Mouse (Mus musculus) embryonic facial prominence, embryonic 11.5 days (tissue): Measurements from ENCODE around the gene Ablim1. TPM values are rescaled to one million over a fixed set of nuclear protein-coding genes. Genes with fewer than 3 reads are reported as not detected.

Experiments used
- ATAC-seq: fragments of 200-750 bp; cut with Nextera tagmentation; replicated peaks from 2 replicates; pipeline ENCODE4 v1.8.0; 2017; ENCODE audit warnings: low read depth; ENCODE audit not compliant: insufficient number of reproducible peaks, low FRiP score, low TSS enrichment
- DNase-seq: peaks from one replicate; pipeline ENCODE4 v3.0.0-alpha.2; 2015; ENCODE audit warnings: low spot score
- H3K27ac ChIP-seq: fragments of 300-500 bp; sonication (generic); replicated peaks from 2 replicates; pipeline ENCODE4 v1.5.1; 2014; ENCODE audit warnings: mild to moderate bottlenecking, low read depth, low read length, control low read depth
- H3K27me3 ChIP-seq: fragments of 300-500 bp; sonication (generic); 2 replicates; pipeline ENCODE4 v1.6.1; 2014; ENCODE audit warnings: mild to moderate bottlenecking, low read length, moderate library complexity, mixed read lengths; ENCODE audit not compliant: control insufficient read depth, insufficient read depth
- H3K36me3 ChIP-seq: fragments of 300-500 bp; sonication (generic); replicated peaks from 2 replicates; pipeline ENCODE4 v1.6.1; 2014; ENCODE audit warnings: low read depth, mild to moderate bottlenecking, low read length, moderate library complexity, mixed read lengths; ENCODE audit not compliant: control insufficient read depth, insufficient read depth
- H3K4me1 ChIP-seq: fragments of 300-500 bp; sonication (generic); 2 replicates; pipeline ENCODE4 v1.6.1; 2014; ENCODE audit warnings: low read length, mixed read lengths; ENCODE audit not compliant: control insufficient read depth, insufficient read depth
- H3K4me2 ChIP-seq: fragments of 300-500 bp; sonication (generic); 2 replicates; pipeline ENCODE4 v1.6.1; 2014; ENCODE audit warnings: low read depth, mild to moderate bottlenecking, control low read depth, low read length, moderate library complexity
- H3K4me3 ChIP-seq: fragments of 300-500 bp; sonication (generic); 2 replicates; pipeline ENCODE4 v1.5.1; 2014; ENCODE audit warnings: low read depth, low read length, control low read depth
- H3K9ac ChIP-seq: fragments of 300-500 bp; sonication (generic); replicated peaks from 2 replicates; pipeline ENCODE4 v1.6.1; 2014; ENCODE audit warnings: mild to moderate bottlenecking, control low read depth, low read length
- H3K9me3 ChIP-seq: fragments of 300-500 bp; sonication (generic); replicated peaks from 2 replicates; pipeline ENCODE4 v1.6.1; 2016; ENCODE audit warnings: mild to moderate bottlenecking, low read length, inconsistent platforms, mixed read lengths; ENCODE audit not compliant: control insufficient read depth
- WGBS: fragments of 180-500 bp; shearing (Covaris S2); extraction: QIAGEN DNeasy Blood & Tissue Kit; methylation state at CpG from one replicate; pipeline ENCODE4 v1.1.7; 2014; 5-methylcytosine and 5-hydroxymethylcytosine counted together
- polyA plus RNA-seq: library from polyadenylated mRNA; unstranded; fragments of >200 nt; fragmentation: Nextera tagmentation; extraction: Ambion mirVana; gene quantifications from 2 replicates; pipeline ENCODE4 v1.2.1, GENCODE M21; 2014

The Ablim1 gene
- 22.8 and 24.2 TPM in 2 replicates for polyA plus RNA-seq

GRCm38 (mm10) chr19:57314346-57315012 is at the start of gene Ablim1:
Gene Ablim1 (minus strand): TSS chr19:57314919.
- H3K9me3 ChIP-seq = no peaks in the 10 kb centered on the region
- H3K9ac ChIP-seq = peak within 1 kb of the TSS; percentile 50
- peak within 1 kb of the TSS; percentile 38 for H3K4me3 ChIP-seq
- peak within 1 kb of the TSS; percentile 90 for H3K4me2 ChIP-seq
- 2% methylated on average over 50 of the region's 52 CpGs for WGBS
- peak; percentile 51 for DNase-seq
- H3K27me3 ChIP-seq = peaks cover 2% of the 10 kb centered on the region
- no peak within 1 kb of the TSS for H3K27ac ChIP-seq
- ATAC-seq = 0 out of 2 replicates have a peak, but pooled peaks have one; percentile 29
- H3K4me1 ChIP-seq = no peaks in the 10 kb centered on the region
- H3K36me3 ChIP-seq = no peaks in the 10 kb centered on the region

- no peak overlapping the region for H3K27ac ChIP-seq
- no peak overlapping the region for H3K4me3 ChIP-seq
- H3K4me1 ChIP-seq = peaks cover 6% of the 10 kb centered on the region; the same call in 1 of the 2 replicates
- no peak for DNase-seq
- H3K36me3 ChIP-seq = no peaks in the 10 kb centered on the region
- H3K9me3 ChIP-seq = no peaks in the 10 kb centered on the region
- ATAC-seq = no peak
- no peaks in the 10 kb centered on the region for H3K27me3 ChIP-seq
- H3K9ac ChIP-seq = no peak overlapping the region
- no peak overlapping the region for H3K4me2 ChIP-seq
- WGBS = 90% methylated on average over 7 of the region's 7 CpGs
Measured at GRCm38 (mm10) chr19:57363538-57363937, 48.8 kb upstream of the Ablim1 start.

- no peak overlapping the region for H3K4me3 ChIP-seq
Measured at GRCm38 (mm10) chr19:57363076-57363475, 48.4 kb upstream of the Ablim1 start.

GRCm38 (mm10) chr19:57362586-57362985 is 47.9 kb upstream of the Ablim1 start:
- Histone ChIP-seq H3K36me3 (no peaks in the 10 kb centered on the region), H3K4me3 (0 out of 2 replicates have a peak overlapping the region, but pooled peaks have one; percentile 5), H3K4me1 (peaks cover 6% of the 10 kb centered on the region; the same call in 1 of the 2 replicates), H3K4me2 (peak overlapping the region; percentile 29; the same call in 1 of the 2 replicates), H3K9me3 (no peaks in the 10 kb centered on the region), H3K9ac (no peak overlapping the region), H3K27me3 (no peaks in the 10 kb centered on the region), H3K27ac (no peak overlapping the region)
- DNase-seq = peak; percentile 39
- WGBS = 26% methylated on average over 5 of the region's 5 CpGs
- ATAC-seq = no peak

More at GRCm38 (mm10) chr19:57363076-57363475, 48.4 kb upstream of the Ablim1 start:
- Histone ChIP-seq H3K36me3 (no peaks in the 10 kb centered on the region), H3K27ac (no peak overlapping the region), H3K27me3 (no peaks in the 10 kb centered on the region), H3K4me2 (peak overlapping the region; percentile 29; the same call in 1 of the 2 replicates), H3K4me1 (peaks cover 6% of the 10 kb centered on the region; the same call in 1 of the 2 replicates), H3K9ac (no peak overlapping the region), H3K9me3 (no peaks in the 10 kb centered on the region)
- DNase-seq (no peak), ATAC-seq (no peak)
- WGBS = 37% methylated on average over 7 of the region's 7 CpGs

- Histone ChIP-seq H3K4me2 (peak overlapping the region; percentile 47), H3K9ac (peak overlapping the region; percentile 98), H3K27me3 (no peaks in the 10 kb centered on the region), H3K27ac (no peak overlapping the region), H3K4me1 (peaks cover 6% of the 10 kb centered on the region; the same call in 1 of the 2 replicates), H3K36me3 (no peaks in the 10 kb centered on the region), H3K4me3 (peak overlapping the region; percentile 96), H3K9me3 (no peaks in the 10 kb centered on the region)
- DNase-seq = no peak
- WGBS = 21% methylated on average over 3 of the region's 3 CpGs
- ATAC-seq = no peak
Measured at GRCm38 (mm10) chr19:57361939-57362307, 47.2 kb upstream of the Ablim1 start.

GRCm38 (mm10) chr19:57361131-57361938 is 46.6 kb upstream of the Ablim1 start:
- Histone ChIP-seq H3K4me3 (peak overlapping the region; percentile 96), H3K9ac (peak overlapping the region; percentile 98), H3K4me1 (peaks cover 5% of the 10 kb centered on the region; the same call in 1 of the 2 replicates), H3K27me3 (no peaks in the 10 kb centered on the region), H3K36me3 (no peaks in the 10 kb centered on the region), H3K4me2 (peak overlapping the region; percentile 47), H3K27ac (peak overlapping the region; percentile 94), H3K9me3 (no peaks in the 10 kb centered on the region)
- DNase-seq (peak; percentile 65), ATAC-seq (peak; percentile 53)
- WGBS = under 1% methylated on average over 71 of the region's 78 CpGs

GRCm38 (mm10) chr19:57360341-57361130 is 45.8 kb upstream of the Ablim1 start, which contains the start of gene Fam160b1:
Gene Fam160b1 (plus strand): TSS chr19:57360680.
- H3K9me3 ChIP-seq = no peaks in the 10 kb centered on the region
- DNase-seq = peak; percentile 93
- H3K27ac ChIP-seq = peak within 1 kb of the TSS; percentile 94
- ATAC-seq = peak; percentile 89
- H3K36me3 ChIP-seq = no peaks in the 10 kb centered on the region
- peaks cover 3% of the 10 kb centered on the region; the same call in 1 of the 2 replicates for H3K4me1 ChIP-seq
- WGBS = 2% methylated on average over 62 of the region's 70 CpGs
- no peaks in the 10 kb centered on the region for H3K27me3 ChIP-seq
- H3K4me3 ChIP-seq = peak within 1 kb of the TSS; percentile 96
- H3K4me2 ChIP-seq = peak within 1 kb of the TSS; percentile 49
- peak within 1 kb of the TSS; percentile 98 for H3K9ac ChIP-seq
